In genomic region chr5:131266291-131266690, GRCm38 (mm10) we compare ENCODE assay signal across 19 mouse cellular contexts. TPM values are rescaled to one million over a fixed set of nuclear protein-coding genes. Genes with fewer than 3 reads are reported as not detected.
"Had no signal": no experiment of that assay in that cellular context is flagged by ENCODE, and none has a peak within 500 bp of the region (broad histone marks: within the 10 kb centered on the region; RNA-seq: fewer than 3 reads in every experiment).

No protein-coding gene starts in this region.

- ATAC-seq: lung, postnatal 0 days; midbrain, embryonic 13.5 days; midbrain, embryonic 15.5 days had no signal

- H3K27me3 ChIP-seq: lung, embryonic 15.5 days; megakaryocyte, embryonic 14.5 days; midbrain, embryonic 13.5 days; midbrain, embryonic 15.5 days; neural tube, embryonic 12.5 days; stomach, embryonic 15.5 days had no signal

- H3K36me3 ChIP-seq: lung, embryonic 15.5 days; midbrain, embryonic 13.5 days; midbrain, embryonic 15.5 days; neural tube, embryonic 12.5 days; stomach, embryonic 15.5 days had no signal

- DNase-seq: lung, adult 2 months; lung, postnatal 14 days; lung, postnatal 36 days; right cerebral cortex, postnatal 14 days; thymus, adult 2 months; thymus, postnatal 25 days; thymus, postnatal 4 days had no signal

- H3K4me3 ChIP-seq: lung, embryonic 15.5 days; megakaryocyte, embryonic 14.5 days; midbrain, embryonic 13.5 days; midbrain, embryonic 15.5 days; neural tube, embryonic 12.5 days; stomach, embryonic 15.5 days had no signal

- H3K9me3 ChIP-seq: lung, embryonic 15.5 days; midbrain, embryonic 13.5 days; midbrain, embryonic 15.5 days; neural tube, embryonic 12.5 days; stomach, embryonic 15.5 days had no signal

- H3K27ac ChIP-seq: lung, embryonic 15.5 days; macrophage; midbrain, embryonic 13.5 days; midbrain, embryonic 15.5 days; neural tube, embryonic 12.5 days; stomach, embryonic 15.5 days; stomach, postnatal 0 days had no signal

- H3K4me1 ChIP-seq: lung, embryonic 15.5 days; megakaryocyte, embryonic 14.5 days; midbrain, embryonic 13.5 days; midbrain, embryonic 15.5 days; neural tube, embryonic 12.5 days; stomach, embryonic 15.5 days had no signal

RNA-seq across cellular contexts. Expression of gene Galnt17, which starts 42.0 kb away (rescaled TPM):
- total RNA-seq: megakaryocyte progenitor cell, adult 5-6 weeks; monocyte, adult 5-6 weeks; neutrophil, adult 5-6 weeks had no signal
- polyA plus RNA-seq: macrophage had no signal
